Mouse (Mus musculus) ovary, postnatal 10 days (tissue): ENCODE data around the gene Serpinb9.
"Not testable (repeated sequence)": the region's sequence is repeated elsewhere in the genome, so short reads cannot be mapped to it uniquely, and the experiment has no call there.

Experiments used
- DNase-seq: peaks from one replicate; pipeline ENCODE4 v3.0.0; 2022; ENCODE audit warnings: low spot score

The Serpinb9 gene

GRCm38 (mm10) chr13:33002950-33003349, at the start of gene Serpinb9:
TSS of gene Serpinb9 (plus strand) at chr13:33003250.
- no peak for DNase-seq

- no peak for DNase-seq
Observed at GRCm38 (mm10) chr13:32956537-32956936, 46.5 kb upstream of the Serpinb9 start.

- DNase-seq = no peak
Observed at GRCm38 (mm10) chr13:32957917-32958316, 45.1 kb upstream of the Serpinb9 start.

- not testable (repeated sequence) for DNase-seq
Observed at GRCm38 (mm10) chr13:32958521-32958920, 44.5 kb upstream of the Serpinb9 start.

- DNase-seq = no peak
Observed at GRCm38 (mm10) chr13:32963990-32964753, 38.9 kb upstream of the Serpinb9 start.

- DNase-seq = no peak
Observed at GRCm38 (mm10) chr13:32964989-32965811, 37.9 kb upstream of the Serpinb9 start, which contains the start of gene Serpinb6b. TSS of gene Serpinb6b (plus strand) at chr13:32965209.

- no peak for DNase-seq
Observed at GRCm38 (mm10) chr13:32966116-32966515, 36.9 kb upstream of the Serpinb9 start.

- DNase-seq = no peak
Observed at GRCm38 (mm10) chr13:32967233-32967632, 35.8 kb upstream of the Serpinb9 start.

- DNase-seq = no peak
Observed at GRCm38 (mm10) chr13:32968353-32968984, 34.6 kb upstream of the Serpinb9 start.

GRCm38 (mm10) chr13:32968996-32969640, 33.9 kb upstream of the Serpinb9 start:
- DNase-seq = no peak

- no peak for DNase-seq
Observed at GRCm38 (mm10) chr13:32969641-32970040, 33.4 kb upstream of the Serpinb9 start.

GRCm38 (mm10) chr13:32970776-32971175, 32.3 kb upstream of the Serpinb9 start:
- no peak for DNase-seq

- no peak for DNase-seq
Observed at GRCm38 (mm10) chr13:32974268-32974667, 28.8 kb upstream of the Serpinb9 start.

- no peak for DNase-seq
Observed at GRCm38 (mm10) chr13:32974889-32975460, 28.1 kb upstream of the Serpinb9 start.

- DNase-seq = no peak
Observed at GRCm38 (mm10) chr13:32975710-32976109, 27.3 kb upstream of the Serpinb9 start.

- DNase-seq = no peak
Observed at GRCm38 (mm10) chr13:32982556-32983042, 20.5 kb upstream of the Serpinb9 start.

GRCm38 (mm10) chr13:32986256-32986655, 16.8 kb upstream of the Serpinb9 start:
- DNase-seq = no peak

- no peak for DNase-seq
Observed at GRCm38 (mm10) chr13:32993152-32993893, 9.7 kb upstream of the Serpinb9 start.

- no peak for DNase-seq
Observed at GRCm38 (mm10) chr13:32993894-32994242, 9.2 kb upstream of the Serpinb9 start.

GRCm38 (mm10) chr13:32995051-32995450, 8.0 kb upstream of the Serpinb9 start:
- no peak for DNase-seq

GRCm38 (mm10) chr13:33001341-33001740, 1.7 kb upstream of the Serpinb9 start:
- no peak for DNase-seq
